34 mouse cellular contexts compared by ENCODE assay signal in the genomic region with DNA sequence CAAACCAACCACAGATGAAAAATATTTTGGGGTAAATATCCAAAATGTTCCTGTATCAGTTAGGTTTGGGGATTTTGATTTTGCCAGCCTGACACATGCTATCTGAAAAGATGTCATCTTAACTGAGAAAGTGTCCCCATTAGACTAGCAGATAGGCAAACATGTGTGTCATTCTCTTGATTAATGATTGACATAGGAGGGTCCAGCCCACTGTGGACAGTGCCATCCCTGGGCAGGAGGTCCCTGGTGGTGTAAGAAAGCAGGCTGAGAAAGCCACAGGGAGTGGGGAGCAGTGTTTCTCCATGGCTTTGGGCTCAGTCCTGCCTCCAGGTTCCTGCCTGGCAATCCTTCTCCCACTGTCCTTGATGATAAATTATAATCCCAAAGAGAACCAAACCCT.
"Had no signal": no experiment of that assay in that cellular context is flagged by ENCODE, and none has a peak within 500 bp of the region (broad histone marks: within the 10 kb centered on the region; RNA-seq: fewer than 3 reads in every experiment).

No protein-coding gene starts in this region.

- H3K9me3 ChIP-seq: heart, embryonic 10.5 days; heart, embryonic 13.5 days; heart, embryonic 15.5 days; hindbrain, embryonic 10.5 days; hindbrain, embryonic 12.5 days; hindbrain, embryonic 13.5 days; hindbrain, embryonic 15.5 days; intestine, embryonic 15.5 days; kidney, embryonic 15.5 days had no signal

- ATAC-seq: hindbrain, embryonic 16.5 days; hindbrain, postnatal 0 days; inflammation-experienced regulatory T-cells, adult 6 months; intestine, embryonic 15.5 days; intestine, embryonic 16.5 days; intestine, postnatal 0 days had no signal

- H3K36me3 ChIP-seq: heart, embryonic 10.5 days; heart, embryonic 13.5 days; heart, embryonic 15.5 days; hindbrain, embryonic 10.5 days; hindbrain, embryonic 12.5 days; hindbrain, embryonic 13.5 days; hindbrain, embryonic 15.5 days; intestine, embryonic 15.5 days; kidney, embryonic 15.5 days had no signal

- H3K4me3 ChIP-seq: heart, embryonic 10.5 days; heart, embryonic 13.5 days; heart, embryonic 15.5 days; hindbrain, embryonic 10.5 days; hindbrain, embryonic 12.5 days; hindbrain, embryonic 13.5 days; hindbrain, embryonic 15.5 days; intestine, embryonic 15.5 days; kidney, embryonic 15.5 days; layer of hippocampus, adult 2 months had no signal

- DNase-seq: heart, postnatal 10 days; heart, postnatal 14 days; heart, postnatal 36 days; heart, postnatal 4 days; kidney, adult 11 months; kidney, adult 18-20 months; kidney, adult 2 months; kidney, adult 8-10 months; kidney, adult 9 months; kidney, postnatal 10 days; kidney, postnatal 14 days; kidney, postnatal 25 days; kidney, postnatal 36 days; kidney, postnatal 4 days; layer of hippocampus, adult 9-11 months; layer of hippocampus, postnatal 36 days had no signal

- H3K27ac ChIP-seq: heart, embryonic 10.5 days; heart, embryonic 13.5 days; heart, embryonic 15.5 days; hindbrain, embryonic 10.5 days; hindbrain, embryonic 12.5 days; hindbrain, embryonic 13.5 days; hindbrain, embryonic 14.5 days; hindbrain, embryonic 15.5 days; hindbrain, postnatal 0 days; intestine, embryonic 15.5 days; kidney, embryonic 15.5 days; kidney, postnatal 0 days; layer of hippocampus, adult 2 months had no signal

- H3K27me3 ChIP-seq: heart, embryonic 13.5 days; heart, embryonic 15.5 days; hindbrain, embryonic 12.5 days; hindbrain, embryonic 13.5 days; hindbrain, embryonic 15.5 days; intestine, embryonic 15.5 days had no signal

- H3K4me1 ChIP-seq: heart, embryonic 10.5 days; heart, embryonic 13.5 days; heart, embryonic 15.5 days; hindbrain, embryonic 10.5 days; hindbrain, embryonic 12.5 days; hindbrain, embryonic 13.5 days; hindbrain, embryonic 15.5 days; intestine, embryonic 15.5 days had no signal

- H3K4me2 ChIP-seq: heart, embryonic 11.5 days; heart, embryonic 13.5 days; heart, embryonic 15.5 days; hindbrain, embryonic 12.5 days; hindbrain, embryonic 13.5 days; hindbrain, embryonic 14.5 days; hindbrain, embryonic 15.5 days; intestine, embryonic 15.5 days; kidney, embryonic 15.5 days had no signal

- H3K9ac ChIP-seq: heart, embryonic 13.5 days; heart, embryonic 15.5 days; hindbrain, embryonic 12.5 days; hindbrain, embryonic 13.5 days; hindbrain, embryonic 14.5 days; hindbrain, embryonic 15.5 days; intestine, embryonic 15.5 days; kidney, embryonic 15.5 days had no signal
